Mouse (Mus musculus) cortical plate, adult 2 months (tissue): ENCODE results near the gene Cdh15. TPM values are rescaled to one million over a fixed set of nuclear protein-coding genes. Genes with fewer than 3 reads are reported as not detected.

ENCODE experiments used
- H3K27ac ChIP-seq: fragments of 200-500 bp; 2 replicates; pipeline ENCODE4 v1.5.1; 2012; ENCODE audit warnings: low read length, control low read depth, inconsistent platforms; ENCODE audit not compliant: insufficient read depth
- H3K4me1 ChIP-seq: fragments of 200-500 bp; 2 replicates; pipeline ENCODE4 v1.6.1; 2011; ENCODE audit warnings: low read length; ENCODE audit not compliant: control insufficient read depth, insufficient read depth
- H3K4me3 ChIP-seq: fragments of 200-500 bp; 2 replicates; pipeline ENCODE4 v1.5.1; 2011; ENCODE audit warnings: mild to moderate bottlenecking, low read length, control low read depth; ENCODE audit not compliant: insufficient read depth
- CTCF ChIP-seq: fragments of 200-500 bp; IDR thresholded peaks from 2 replicates; pipeline ENCODE4 v1.5.1; 2011; ENCODE audit warnings: mild to moderate bottlenecking, control low read depth, low read length; ENCODE audit not compliant: insufficient read depth; ENCODE audit errors: extremely low read depth
- POLR2A ChIP-seq: fragments of 200-500 bp; IDR thresholded peaks from 2 replicates; pipeline ENCODE4 v1.6.1; 2011; ENCODE audit warnings: mild to moderate bottlenecking, low read length, control low read depth; ENCODE audit not compliant: insufficient read depth; ENCODE audit errors: extremely low read depth
- polyA plus RNA-seq: library from polyadenylated mRNA; depleted of rRNA; stranded (reverse); fragments of >200 nt; gene quantifications from 2 replicates; pipeline ENCODE4 v1.2.3, GENCODE M21; 2012; rRNA removed

Gene Cdh15
- polyA plus RNA-seq, result 1.1 and 1.2 TPM in 2 replicates

DNA sequence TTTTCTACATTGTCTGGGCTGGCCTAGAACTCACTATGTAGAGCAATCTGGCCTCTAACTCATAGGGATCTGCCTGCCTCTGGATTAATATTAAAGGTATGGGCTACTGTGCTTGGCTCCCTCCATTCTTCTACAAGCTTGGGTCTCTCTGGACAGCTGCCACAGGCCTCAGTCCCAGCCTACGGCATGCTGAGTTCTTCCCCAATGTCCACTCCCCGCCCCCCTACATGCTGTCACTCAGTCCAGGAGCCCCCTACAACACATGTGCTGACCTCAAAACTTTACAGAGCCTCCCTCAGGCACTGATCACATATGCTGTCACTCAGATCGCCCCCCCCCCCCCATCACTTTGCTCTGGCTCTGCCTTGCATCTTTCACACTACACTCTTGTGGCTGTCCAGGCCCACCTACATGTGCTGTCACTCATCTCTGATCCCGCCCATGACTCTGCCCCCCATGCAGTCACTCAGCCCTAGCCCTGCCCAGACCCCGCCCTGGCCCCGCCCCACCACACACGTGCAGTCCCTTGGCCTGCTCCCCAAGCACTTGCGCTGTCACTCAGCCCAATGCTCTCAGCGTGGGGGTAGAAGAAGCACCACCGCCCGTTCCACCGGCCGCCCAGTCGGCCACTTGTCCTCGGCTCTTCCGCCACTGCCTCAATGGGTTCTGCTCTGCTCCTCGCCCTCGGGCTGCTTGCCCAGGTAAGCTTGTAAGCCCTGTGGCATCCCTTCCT, at the start of gene Cdh15:
TSS of gene Cdh15 (plus strand) at position 138 of the 733 bp plus-strand sequence.
- Histone ChIP-seq H3K4me3 (no peak within 1 kb of the TSS), H3K4me1 (no peaks in the 10 kb centered on the region), H3K27ac (no peak within 1 kb of the TSS)
- TF ChIP-seq CTCF, result no peak
- no peak for TF ChIP-seq POLR2A

DNA sequence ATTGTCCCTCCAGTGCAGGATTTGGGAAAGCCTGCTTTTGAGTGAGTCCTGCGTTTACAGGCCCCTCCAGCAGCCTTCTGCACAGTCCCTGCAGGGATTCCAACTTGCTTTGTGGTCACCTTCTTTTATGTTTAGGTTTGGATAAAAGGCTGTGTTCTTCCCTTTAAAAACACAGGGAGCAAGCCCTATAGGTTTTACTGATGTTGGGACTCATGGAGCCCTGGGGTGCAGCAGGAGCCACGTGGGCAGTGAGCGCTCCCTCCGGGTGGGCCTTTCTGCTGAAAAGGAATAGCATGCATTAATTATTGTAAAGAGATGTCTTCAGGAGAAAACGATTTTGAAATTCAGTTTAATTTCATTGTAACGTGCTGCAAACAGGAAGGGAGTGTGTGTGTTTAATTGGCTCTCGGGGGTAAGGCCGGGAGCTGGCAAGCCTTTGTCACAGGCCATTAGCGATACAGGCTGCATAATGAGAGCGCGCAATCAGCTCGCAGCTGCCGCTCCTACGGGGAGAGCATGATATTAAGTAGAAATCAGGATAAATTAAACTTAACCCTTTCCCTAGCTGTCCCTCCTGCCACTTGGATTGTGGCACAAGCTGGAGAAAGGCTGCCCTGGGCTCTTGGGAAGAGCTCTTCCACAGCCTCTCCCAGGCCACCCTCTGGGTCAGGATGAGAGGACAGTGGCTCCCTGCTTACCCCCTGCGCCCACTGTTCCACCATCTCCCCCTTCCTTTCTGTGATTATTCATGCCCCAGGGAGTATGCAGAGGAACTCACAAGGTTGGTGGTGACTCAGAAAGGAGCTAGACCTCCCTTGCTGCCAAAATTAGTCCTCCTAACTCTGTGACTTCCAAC, 43.6 kb upstream of the Cdh15 start:
- TF ChIP-seq CTCF (no peak), POLR2A (no peak)
- H3K27ac ChIP-seq, result no peak overlapping the region
- no peak overlapping the region for H3K4me3 ChIP-seq
- H3K4me1 ChIP-seq, result peaks cover 7% of the 10 kb centered on the region

DNA sequence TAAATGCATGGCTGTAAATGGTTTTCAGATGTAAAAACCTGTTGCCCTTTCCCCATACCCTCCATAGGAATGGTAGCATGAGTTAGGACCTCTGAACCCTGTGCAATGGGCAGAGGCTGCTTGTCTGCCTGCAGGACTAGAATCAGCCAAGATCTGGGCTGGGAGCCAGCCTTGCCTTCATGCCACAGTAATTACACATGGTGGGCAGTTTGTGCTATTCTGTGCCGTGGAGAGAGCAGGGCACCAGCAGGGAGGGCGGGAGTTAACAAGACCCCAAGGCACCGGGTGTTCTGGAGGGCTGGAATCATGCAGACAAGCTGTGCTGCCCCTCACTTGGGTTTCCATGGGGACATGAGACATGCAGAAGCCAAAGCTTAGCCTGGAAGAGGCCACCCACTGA, 42.4 kb upstream of the Cdh15 start:
- Histone ChIP-seq H3K4me1 (peaks cover 7% of the 10 kb centered on the region), H3K27ac (no peak overlapping the region), H3K4me3 (no peak overlapping the region)
- TF ChIP-seq CTCF (no peak), POLR2A (no peak)

DNA sequence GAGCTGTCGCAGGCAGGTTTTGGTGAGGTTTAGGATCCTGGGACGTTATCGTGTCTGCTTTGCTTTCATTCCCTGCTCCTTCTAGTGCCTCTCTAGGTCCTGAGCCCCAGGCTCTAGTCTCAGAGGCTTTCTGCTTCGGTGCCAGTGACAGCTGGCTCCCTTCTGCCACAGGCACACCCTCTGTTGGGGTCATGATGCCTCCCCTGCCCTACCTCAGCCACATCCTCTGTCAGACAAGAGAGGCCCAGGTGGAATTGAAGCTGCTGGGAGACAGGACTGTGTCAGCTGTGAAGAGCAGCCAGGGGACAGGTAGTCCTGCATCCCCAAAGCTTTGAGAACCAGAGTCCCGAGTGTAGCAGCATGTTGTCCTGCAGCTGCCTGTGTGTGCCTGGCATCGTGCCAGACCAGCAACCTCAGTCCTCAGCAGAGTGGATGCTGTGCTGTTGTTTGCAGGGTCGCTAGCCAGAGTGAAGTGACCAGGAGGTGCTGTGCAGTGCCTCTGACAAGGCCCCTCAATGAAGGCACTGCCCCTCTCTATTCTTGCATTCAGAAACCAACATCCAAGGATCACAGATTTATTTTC, 40.7 kb upstream of the Cdh15 start:
- H3K27ac ChIP-seq, result no peak overlapping the region
- no peak overlapping the region for H3K4me3 ChIP-seq
- H3K4me1 ChIP-seq, result peaks cover 7% of the 10 kb centered on the region
- TF ChIP-seq CTCF, result no peak
- TF ChIP-seq POLR2A, result no peak

DNA sequence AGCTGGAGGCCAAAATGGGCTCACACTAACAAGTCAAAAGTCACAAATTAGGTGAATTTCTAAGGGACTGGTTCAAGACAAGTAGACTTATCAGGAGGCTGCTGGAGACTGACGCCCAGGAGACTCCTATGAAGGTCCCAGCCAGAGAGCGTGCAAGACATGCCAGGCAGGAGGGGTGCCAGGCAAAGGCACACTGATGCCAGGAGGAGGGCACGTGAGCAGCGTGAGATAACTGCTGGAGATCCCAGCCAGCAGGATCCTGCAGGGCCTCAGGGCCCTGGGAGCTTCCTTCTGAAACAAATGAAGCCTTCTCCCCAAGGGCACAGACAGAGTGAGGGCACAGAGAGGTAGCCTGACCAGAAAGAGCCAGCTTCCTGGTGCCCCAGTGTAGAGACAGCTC, 39.9 kb upstream of the Cdh15 start:
- Histone ChIP-seq H3K27ac (no peak overlapping the region), H3K4me3 (no peak overlapping the region), H3K4me1 (peaks cover 7% of the 10 kb centered on the region)
- TF ChIP-seq CTCF (no peak), POLR2A (no peak)

DNA sequence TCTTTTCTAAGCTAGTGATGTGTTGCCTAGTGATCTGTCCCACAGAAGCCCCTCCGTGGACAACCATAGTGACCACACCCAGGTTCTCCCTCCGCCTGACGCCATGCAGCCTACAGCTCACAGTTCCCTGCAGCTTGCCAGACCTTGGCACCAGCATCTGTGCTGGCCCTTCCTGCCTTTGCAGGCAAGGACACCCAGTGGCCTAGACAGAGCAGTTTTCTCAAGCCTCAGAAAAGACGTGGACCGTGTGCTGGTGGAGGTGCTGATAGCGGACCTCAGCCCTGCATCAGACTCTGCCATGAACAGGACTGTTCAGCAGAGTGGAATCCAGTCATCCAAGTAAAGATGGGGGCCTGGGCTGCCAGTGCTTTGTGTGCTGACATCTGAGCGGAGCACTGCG, 37.4 kb upstream of the Cdh15 start:
- peaks cover 4% of the 10 kb centered on the region for H3K4me1 ChIP-seq
- TF ChIP-seq POLR2A (no peak), CTCF (no peak)
- H3K4me3 ChIP-seq, result no peak overlapping the region
- no peak overlapping the region for H3K27ac ChIP-seq

DNA sequence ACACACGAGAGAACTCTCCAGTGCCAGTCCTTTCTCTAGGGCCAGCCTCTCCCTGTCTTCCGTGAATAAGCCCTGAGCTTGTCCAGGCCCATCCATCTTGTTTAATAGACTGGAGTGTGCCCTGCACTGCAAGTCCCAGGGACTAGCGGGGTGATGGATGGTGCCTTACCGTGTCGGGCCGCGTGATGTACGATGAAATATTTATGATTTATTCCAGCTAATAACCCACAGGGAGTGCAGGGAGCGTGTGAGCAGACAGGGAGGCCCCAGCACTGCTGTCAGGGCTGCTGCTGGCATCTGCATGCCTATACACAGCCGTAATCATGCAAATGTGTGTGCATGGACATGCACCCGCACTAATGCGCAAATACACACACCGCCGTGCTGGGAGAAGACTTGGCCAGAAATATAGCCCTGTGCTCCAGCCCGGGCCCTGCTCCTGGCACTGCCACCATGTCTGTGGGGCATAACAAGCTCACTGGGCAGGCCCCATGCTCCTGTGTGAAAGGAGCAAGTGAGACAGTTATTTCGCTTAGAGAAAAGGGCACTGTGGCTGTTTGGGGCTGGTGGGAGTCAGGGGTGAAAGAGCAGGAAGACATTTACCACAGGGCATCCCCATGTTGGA, 35.8 kb upstream of the Cdh15 start:
- H3K27ac ChIP-seq, result no peak overlapping the region

DNA sequence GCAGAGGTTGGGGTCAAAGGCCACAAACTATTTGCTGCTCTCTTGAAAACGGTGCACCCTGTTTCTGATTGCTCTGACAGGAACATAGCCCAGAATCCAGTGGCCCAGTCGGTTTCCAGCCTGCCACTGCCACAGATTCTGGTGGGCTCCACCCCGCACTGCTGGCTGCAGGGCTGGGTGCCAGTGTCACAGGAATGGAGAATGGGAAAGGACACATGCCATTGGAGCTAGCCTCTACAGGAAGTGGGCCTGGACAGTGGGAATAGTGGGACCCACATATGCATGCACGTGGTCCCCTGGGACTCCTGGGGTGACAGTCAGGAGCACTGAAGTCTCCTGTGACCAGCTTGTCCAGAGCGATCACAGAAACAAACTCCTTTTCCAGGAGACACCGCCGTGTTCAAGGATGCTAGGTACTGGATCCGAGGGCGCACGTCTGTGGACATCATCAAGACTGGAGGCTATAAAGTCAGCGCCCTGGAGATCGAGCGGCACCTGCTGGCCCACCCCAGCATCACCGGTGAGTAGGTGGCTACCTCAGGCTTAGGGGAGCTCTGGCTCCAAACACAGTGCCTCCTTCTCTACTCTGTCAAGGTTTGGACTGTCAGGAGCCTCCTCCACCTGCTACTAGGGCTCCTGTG, 35.0 kb upstream of the Cdh15 start:
- H3K27ac ChIP-seq, result no peak overlapping the region
- H3K4me1 ChIP-seq, result no peaks in the 10 kb centered on the region
- TF ChIP-seq POLR2A, result no peak
- TF ChIP-seq CTCF, result no peak
- no peak overlapping the region for H3K4me3 ChIP-seq

More for the DNA sequence above, 35.8 kb upstream of the Cdh15 start:
- TF ChIP-seq CTCF, result no peak
- no peak for TF ChIP-seq POLR2A
- Histone ChIP-seq H3K4me1 (no peaks in the 10 kb centered on the region), H3K4me3 (no peak overlapping the region)

DNA sequence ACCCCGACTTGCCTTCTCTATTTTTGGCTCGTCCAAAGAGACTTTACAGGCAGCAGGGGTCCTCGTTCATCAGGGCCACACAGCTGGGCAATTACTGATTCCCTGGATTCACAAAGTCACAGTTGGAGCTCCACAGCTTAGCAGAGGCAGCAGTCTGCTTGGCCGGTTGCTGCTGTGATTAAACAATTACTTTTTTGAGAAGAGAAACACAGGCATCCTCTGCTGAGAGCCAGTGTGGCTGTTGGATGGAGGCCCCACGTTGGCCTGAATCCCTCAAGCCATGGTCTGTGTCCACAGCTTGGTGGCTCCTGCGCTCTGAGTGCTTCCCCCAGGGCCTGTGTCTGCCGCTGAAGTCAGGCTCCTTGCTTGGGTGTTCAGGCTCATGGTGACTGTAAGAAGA, 33.2 kb upstream of the Cdh15 start:
- no peaks in the 10 kb centered on the region for H3K4me1 ChIP-seq
- H3K27ac ChIP-seq, result no peak overlapping the region
- H3K4me3 ChIP-seq, result no peak overlapping the region
- TF ChIP-seq CTCF, result no peak
- no peak for TF ChIP-seq POLR2A

DNA sequence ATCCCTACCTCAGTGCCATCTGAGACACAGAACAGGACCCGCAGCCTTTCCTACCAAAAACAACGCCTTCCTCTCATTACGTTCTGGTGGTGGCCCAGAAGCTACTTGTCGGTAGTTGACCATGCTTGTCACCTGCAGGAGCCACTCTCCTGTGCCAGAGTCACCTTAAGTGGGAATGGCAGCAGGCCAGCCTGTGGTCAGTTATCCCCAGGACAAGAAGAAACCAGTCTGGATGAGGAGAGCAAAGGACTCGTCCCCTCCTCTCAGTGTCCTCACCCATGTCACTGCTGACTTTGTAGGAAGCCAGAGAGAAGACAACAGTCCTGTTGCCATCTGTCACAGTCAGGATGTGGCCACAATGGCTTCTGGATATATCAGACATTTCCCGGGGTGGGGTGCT, 30.8 kb upstream of the Cdh15 start:
- Histone ChIP-seq H3K4me1 (no peaks in the 10 kb centered on the region), H3K4me3 (no peak overlapping the region), H3K27ac (no peak overlapping the region)
- no peak for TF ChIP-seq CTCF
- no peak for TF ChIP-seq POLR2A
